Mouse (Mus musculus) brain, embryonic 14.5 days (tissue): ENCODE data around the gene Dmtf1. TPM values are rescaled to one million over a fixed set of nuclear protein-coding genes. Genes with fewer than 3 reads are reported as not detected.
A peak's percentile ranks its signal among the peaks of the same experiment; 100 is the strongest.

ENCODE experiments used
- DNase-seq: peaks from one replicate; pipeline ENCODE4 v3.0.0-alpha.2; 2011; ENCODE audit warnings: low read depth
- CTCF ChIP-seq: fragments of 200-500 bp; IDR thresholded peaks from 2 replicates; pipeline ENCODE4 v1.5.1; 2012; ENCODE audit warnings: inconsistent platforms, mild to moderate bottlenecking, moderate library complexity, borderline replicate concordance; ENCODE audit not compliant: insufficient read depth, insufficient read length; ENCODE audit errors: extremely low read depth
- POLR2A ChIP-seq: fragments of 200-500 bp; IDR thresholded peaks from 2 replicates; pipeline ENCODE4 v1.6.1; 2012; ENCODE audit warnings: mild to moderate bottlenecking, inconsistent platforms, borderline replicate concordance; ENCODE audit not compliant: poor library complexity, insufficient read depth, insufficient read length, severe bottlenecking; ENCODE audit errors: extremely low read depth
- polyA plus RNA-seq: library from polyadenylated mRNA; depleted of rRNA; stranded (reverse); fragments of >200 nt; gene quantifications from 2 replicates; pipeline ENCODE4 v1.2.3, GENCODE M21; 2012; rRNA removed

Gene Dmtf1
- polyA plus RNA-seq, 1 experiment = 76.0 TPM

DNA sequence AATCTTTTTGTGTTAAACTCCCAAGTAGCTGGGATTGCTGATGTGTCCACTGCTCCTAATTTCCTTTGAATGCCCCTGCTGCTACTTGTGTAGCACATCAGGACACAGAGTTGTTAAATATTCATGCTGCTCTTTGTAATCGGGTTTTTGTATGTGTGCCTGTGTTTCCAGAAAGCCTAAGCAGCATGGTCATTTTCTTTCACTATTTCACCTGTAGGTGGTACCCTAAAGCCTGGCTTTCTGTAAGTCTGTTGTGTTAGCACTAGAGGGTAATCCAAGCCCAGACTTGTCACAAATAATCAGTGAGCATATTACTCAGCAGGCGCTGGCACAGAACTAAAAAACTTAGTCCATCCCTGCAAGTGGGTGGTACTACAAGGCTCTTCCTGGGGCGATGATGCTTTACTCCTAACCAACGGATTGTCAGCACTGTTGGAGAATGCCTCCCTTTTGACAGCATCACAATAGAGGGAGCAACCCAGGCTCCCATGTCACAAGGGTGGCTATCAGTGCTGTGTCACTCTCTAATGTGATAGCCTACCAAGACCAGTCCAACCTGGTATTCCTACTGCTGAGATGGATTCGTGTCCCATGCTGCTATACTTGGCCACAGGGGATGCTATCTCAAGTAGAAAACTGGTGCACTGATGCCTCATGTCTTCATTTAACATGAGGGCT, 88.3 kb downstream of the Dmtf1 start:
- TF ChIP-seq POLR2A (no peak), CTCF (peak; percentile 17; the same call in 1 of the 2 replicates)
- DNase-seq = peak; percentile 70

DNA sequence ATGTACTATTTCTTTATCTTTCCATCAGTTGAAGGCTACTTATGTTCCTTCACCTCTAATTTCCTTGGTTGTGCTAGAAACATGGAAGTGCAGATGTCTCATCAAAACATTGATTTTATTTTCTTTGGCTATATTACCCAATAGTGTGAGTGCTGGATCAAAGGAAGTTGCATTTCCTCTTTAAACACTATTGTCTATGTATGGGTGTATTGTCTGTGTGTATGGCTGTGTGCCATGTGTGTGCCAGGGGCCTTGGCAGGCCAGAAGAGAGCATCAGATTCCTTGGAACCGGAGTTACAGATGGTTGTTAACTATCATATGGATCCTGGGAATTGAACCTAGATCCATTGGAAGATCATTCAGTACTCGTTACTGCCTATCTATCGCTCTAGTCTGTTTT, 90.2 kb downstream of the Dmtf1 start:
- DNase-seq = no peak

DNA sequence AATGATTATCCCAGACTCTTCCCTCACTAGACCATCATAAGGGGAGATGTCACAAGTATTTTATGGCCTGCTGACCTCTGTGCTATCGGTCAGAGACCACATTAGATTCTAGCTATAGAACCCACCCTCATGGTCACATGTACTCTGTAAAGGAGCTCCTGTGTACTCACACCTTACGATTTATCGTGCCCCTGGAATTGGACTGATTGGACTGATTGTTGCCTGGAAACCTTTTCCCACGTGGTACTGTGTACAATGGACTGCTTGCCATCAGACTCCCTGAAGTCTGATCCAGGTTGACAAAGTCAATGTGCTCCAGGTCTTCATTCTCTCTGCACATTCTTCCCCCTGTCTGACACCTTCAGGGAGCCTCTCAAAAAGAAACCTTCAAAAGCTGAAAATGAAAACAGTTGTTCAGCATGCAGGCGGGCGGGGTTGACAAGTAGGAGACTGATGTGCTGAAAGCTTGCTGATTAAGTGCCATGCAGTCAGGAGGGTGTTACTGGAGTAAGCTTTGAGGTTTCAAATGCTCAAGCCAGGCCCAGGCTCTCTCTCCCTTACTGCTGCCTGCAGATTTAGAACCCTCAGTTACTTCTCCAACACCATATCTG, 91.9 kb downstream of the Dmtf1 start:
- TF ChIP-seq POLR2A (no peak), CTCF (no peak)
- DNase-seq = peak; percentile 50

More for the DNA sequence above, 90.2 kb downstream of the Dmtf1 start:
- TF ChIP-seq POLR2A (no peak), CTCF (no peak)

DNA sequence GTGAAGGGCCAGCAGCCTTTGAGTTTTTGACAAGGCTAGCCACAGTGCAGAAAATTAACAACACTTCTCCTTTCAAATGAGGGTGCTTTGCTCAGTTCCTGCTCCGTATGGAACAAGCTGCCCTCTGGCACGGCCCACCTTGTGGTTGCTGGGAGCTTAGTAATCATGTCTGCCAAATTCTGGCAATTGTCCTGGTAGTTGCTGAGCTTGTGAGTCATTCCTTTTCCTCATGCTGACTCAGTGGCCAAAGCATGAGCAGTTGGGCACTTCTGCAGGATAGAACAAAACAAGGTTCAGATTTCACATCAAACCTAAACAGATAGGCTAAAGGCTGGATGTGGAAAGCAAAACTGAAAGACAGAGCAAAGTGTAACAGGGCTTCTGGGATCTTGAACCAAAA, 92.7 kb downstream of the Dmtf1 start:
- TF ChIP-seq CTCF (no peak), POLR2A (no peak)
- DNase-seq = peak; percentile 80

Other genes with a start within 250 kb of the Dmtf1 start
- 12.8 and 13.7 TPM in 2 replicates for gene Crot, start 164.5 kb downstream of the Dmtf1 start, polyA plus RNA-seq
- 5.1 and 6.6 TPM in 2 replicates for gene Tmem243, start 61.1 kb downstream of the Dmtf1 start, polyA plus RNA-seq
- gene 9330182L06Rik, start 104.3 kb upstream of the Dmtf1 start, polyA plus RNA-seq = 15.6 and 25.1 TPM in 2 replicates